Mouse (Mus musculus): ENCODE results near the gene Erg. TPM values are rescaled to one million over a fixed set of nuclear protein-coding genes. Genes with fewer than 3 reads are reported as not detected.
A peak's percentile ranks its signal among the peaks of the same experiment; 100 is the strongest.

The Erg gene
- polyA plus RNA-seq, 1 experiment from 2014 or later: 9.5 TPM

DNA sequence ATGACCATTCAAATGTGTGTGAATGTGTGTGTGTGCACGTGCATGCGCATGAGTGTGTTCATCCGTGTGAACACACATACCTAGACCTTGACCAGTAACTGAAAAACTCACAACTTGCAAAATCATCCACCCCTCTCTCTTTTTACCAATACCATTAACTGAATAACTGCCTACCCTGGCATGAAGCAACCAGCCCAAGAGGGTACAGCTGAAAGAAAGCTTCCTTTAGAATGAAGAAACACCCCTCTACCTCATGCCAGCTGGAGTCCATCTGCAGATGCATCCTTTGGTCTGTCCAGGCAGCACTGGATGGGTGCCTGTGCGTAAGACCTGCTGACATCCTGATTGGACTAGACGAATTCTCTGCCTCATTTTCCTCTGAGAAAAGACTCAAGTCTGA lies 198.1 kb downstream of the Erg start:
- Histone ChIP-seq H3K4me1 (ENCODE audit: insufficient read depth, low read length) (no peaks in the 10 kb centered on the region), H3K9me3 (ENCODE audit: low read length) (no peaks in the 10 kb centered on the region), H3K27me3 (ENCODE audit: insufficient read depth, low read length) (no peaks in the 10 kb centered on the region), H3K27ac (ENCODE audit: low read length) (no peak overlapping the region), H3K9ac (replicated peaks; ENCODE audit: low read length) (no peak overlapping the region), H3K4me3 (ENCODE audit: low read length) (no peak overlapping the region), H3K4me2 (replicated peaks; ENCODE audit: low read depth, low read length) (no peak overlapping the region), H3K36me3 (ENCODE audit: insufficient read depth, low read length) (no peaks in the 10 kb centered on the region)
- ATAC-seq (ENCODE audit: low FRiP score, low TSS enrichment): no peak
- WGBS: 85% methylated on average over 5 of the region's 5 CpGs

DNA sequence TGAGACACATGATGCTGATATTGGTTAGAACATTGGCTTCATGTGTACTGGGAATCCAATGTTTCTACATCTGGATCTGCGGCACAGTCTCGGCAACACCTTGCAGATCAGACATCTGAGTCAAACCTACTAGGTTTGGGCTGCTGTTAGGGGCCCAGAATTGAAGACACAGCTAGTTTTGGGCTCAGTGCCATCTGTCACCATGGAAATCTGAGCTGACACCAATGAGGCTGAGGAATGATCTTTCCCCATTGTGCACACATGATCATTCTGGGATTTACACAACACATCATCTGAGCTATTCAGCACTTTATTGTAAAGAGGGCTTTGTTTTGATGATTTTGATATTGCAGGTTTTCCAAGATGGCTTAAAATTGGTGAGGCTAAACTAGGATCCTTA lies 199.4 kb downstream of the Erg start:
- no peak overlapping the region for H3K27ac ChIP-seq (ENCODE audit: low read length)
- WGBS: 94% methylated on average over 2 of the region's 2 CpGs
- H3K9ac ChIP-seq (replicated peaks; ENCODE audit: low read length): no peak overlapping the region
- H3K4me3 ChIP-seq (ENCODE audit: low read length): no peak overlapping the region
- no peaks in the 10 kb centered on the region for H3K4me1 ChIP-seq (ENCODE audit: insufficient read depth, low read length)
- H3K36me3 ChIP-seq (ENCODE audit: insufficient read depth, low read length): no peaks in the 10 kb centered on the region
- no peaks in the 10 kb centered on the region for H3K27me3 ChIP-seq (ENCODE audit: insufficient read depth, low read length)
- no peak overlapping the region for H3K4me2 ChIP-seq (replicated peaks; ENCODE audit: low read depth, low read length)
- no peak for ATAC-seq (ENCODE audit: low FRiP score, low TSS enrichment)
- H3K9me3 ChIP-seq (ENCODE audit: low read length): no peaks in the 10 kb centered on the region

DNA sequence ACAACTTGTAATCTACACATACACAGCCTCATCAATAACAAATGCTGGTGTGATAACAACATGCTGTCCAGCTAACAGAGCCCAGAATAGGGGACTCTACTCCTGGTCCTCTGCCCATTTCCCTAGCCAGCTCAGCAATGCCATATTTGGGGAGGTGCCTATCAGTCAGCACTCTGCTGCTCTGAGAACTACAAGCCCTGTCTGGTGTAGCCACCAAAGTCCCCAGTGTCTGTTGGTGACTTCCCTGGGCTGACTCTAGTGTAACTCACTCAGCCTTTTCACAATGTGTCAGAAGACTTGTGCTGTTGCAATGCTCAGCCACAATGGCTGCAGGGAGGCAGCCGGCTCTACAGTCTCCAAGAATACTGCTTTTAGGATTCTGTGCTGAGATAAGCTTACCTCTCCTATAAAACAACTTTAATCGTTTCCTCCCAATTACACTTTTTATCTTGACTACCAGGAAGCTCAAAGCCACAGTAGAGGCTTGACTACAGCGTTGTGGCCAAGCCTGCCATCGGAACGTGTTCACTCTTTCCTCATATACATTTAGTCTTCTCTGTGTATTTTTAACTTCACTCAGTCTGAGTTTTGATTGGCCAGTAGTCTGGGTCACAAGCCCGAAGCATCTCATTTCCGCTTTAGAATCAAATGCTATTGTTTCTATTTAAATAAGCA lies 201.0 kb downstream of the Erg start:
- H3K27ac ChIP-seq (ENCODE audit: low read length): no peak overlapping the region
- H3K27me3 ChIP-seq (ENCODE audit: insufficient read depth, low read length): no peaks in the 10 kb centered on the region
- H3K9ac ChIP-seq (replicated peaks; ENCODE audit: low read length): no peak overlapping the region
- H3K4me1 ChIP-seq (ENCODE audit: insufficient read depth, low read length): no peaks in the 10 kb centered on the region
- no peak overlapping the region for H3K4me2 ChIP-seq (replicated peaks; ENCODE audit: low read depth, low read length)
- no peaks in the 10 kb centered on the region for H3K36me3 ChIP-seq (ENCODE audit: insufficient read depth, low read length)
- no peaks in the 10 kb centered on the region for H3K9me3 ChIP-seq (ENCODE audit: low read length)
- no peak for ATAC-seq (ENCODE audit: low FRiP score, low TSS enrichment)
- WGBS: 86% methylated on average over 7 of the region's 7 CpGs
- no peak overlapping the region for H3K4me3 ChIP-seq (ENCODE audit: low read length)

DNA sequence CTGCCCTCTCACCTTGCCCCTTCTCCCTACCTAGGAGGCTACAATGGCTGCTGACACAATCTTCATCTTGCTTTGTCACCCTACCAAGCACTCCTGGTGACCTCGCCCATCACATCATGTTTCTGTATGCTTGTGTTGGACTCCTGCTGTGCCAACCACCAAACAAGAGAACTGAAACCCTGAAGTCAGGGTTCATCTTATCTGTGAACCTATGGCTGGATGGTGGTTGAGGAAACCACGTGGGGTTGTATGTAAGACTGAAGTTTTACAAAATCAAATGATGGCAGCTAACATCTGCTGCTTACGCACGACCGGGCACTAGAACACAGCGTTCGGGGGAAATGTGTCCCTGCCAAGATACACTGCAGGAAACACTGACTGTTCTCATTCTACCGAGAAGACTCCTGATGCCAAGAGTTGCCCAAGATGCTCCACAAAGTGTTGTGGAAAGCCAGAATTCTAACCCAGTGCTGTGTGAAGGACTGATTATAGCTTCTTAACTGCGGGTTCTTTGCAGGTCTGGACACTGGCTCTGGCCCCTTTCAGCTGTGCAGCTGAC lies 201.7 kb downstream of the Erg start:
- Histone ChIP-seq H3K36me3 (ENCODE audit: insufficient read depth, low read length) (no peaks in the 10 kb centered on the region), H3K9me3 (ENCODE audit: low read length) (no peaks in the 10 kb centered on the region), H3K4me3 (ENCODE audit: low read length) (no peak overlapping the region), H3K4me1 (ENCODE audit: insufficient read depth, low read length) (no peaks in the 10 kb centered on the region), H3K27ac (ENCODE audit: low read length) (no peak overlapping the region), H3K27me3 (ENCODE audit: insufficient read depth, low read length) (no peaks in the 10 kb centered on the region), H3K9ac (replicated peaks; ENCODE audit: low read length) (no peak overlapping the region), H3K4me2 (replicated peaks; ENCODE audit: low read depth, low read length) (no peak overlapping the region)
- WGBS: 95% methylated on average over 9 of the region's 9 CpGs
- ATAC-seq (ENCODE audit: low FRiP score, low TSS enrichment): no peak

DNA sequence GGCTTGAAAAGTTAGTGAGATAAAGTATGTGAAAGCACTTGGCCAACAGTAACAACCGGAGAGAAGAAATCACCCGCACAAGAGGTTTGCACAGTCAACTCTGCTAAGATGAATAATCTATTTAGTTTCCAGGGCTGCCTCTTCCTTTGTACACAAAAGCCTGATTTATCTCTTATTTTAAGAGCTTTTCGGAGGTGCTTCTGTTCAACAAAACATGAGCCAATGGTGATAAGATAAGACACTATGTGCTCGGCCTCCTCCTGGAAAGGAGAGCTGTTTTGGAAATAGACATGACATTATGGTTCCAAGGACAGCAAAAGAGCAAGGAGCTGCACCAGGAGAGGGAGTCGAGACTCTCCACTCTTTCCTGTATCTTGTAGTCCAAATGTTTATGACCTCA lies 204.1 kb downstream of the Erg start:
- WGBS: 55% methylated on average over 5 of the region's 5 CpGs
- H3K9ac ChIP-seq (replicated peaks; ENCODE audit: low read length): no peak overlapping the region
- H3K4me3 ChIP-seq (ENCODE audit: low read length): no peak overlapping the region
- no peaks in the 10 kb centered on the region for H3K27me3 ChIP-seq (ENCODE audit: insufficient read depth, low read length)
- no peaks in the 10 kb centered on the region for H3K9me3 ChIP-seq (ENCODE audit: low read length)
- no peaks in the 10 kb centered on the region for H3K4me1 ChIP-seq (ENCODE audit: insufficient read depth, low read length)
- no peaks in the 10 kb centered on the region for H3K36me3 ChIP-seq (ENCODE audit: insufficient read depth, low read length)
- no peak overlapping the region for H3K4me2 ChIP-seq (replicated peaks; ENCODE audit: low read depth, low read length)
- H3K27ac ChIP-seq (ENCODE audit: low read length): no peak overlapping the region
- ATAC-seq (ENCODE audit: low FRiP score, low TSS enrichment): no peak

DNA sequence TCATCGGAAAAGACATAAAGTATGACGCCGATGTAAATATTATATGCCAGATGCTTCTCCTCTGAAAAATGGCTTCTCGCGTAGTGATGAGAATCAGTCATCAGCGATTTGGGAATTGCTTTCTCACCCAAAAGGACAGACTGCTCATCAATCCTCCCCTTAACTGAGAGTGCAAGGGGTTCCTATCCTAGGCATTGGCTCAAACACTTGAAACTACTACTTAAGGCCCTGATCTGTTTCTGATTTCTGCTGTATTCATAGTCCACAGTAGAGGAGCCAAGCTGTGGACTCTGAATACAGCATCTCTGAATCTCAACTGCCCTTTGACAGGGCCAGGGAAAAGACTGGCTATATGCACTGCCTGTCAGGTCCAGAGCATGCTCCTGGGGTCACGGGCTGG lies 209.6 kb downstream of the Erg start:
- H3K36me3 ChIP-seq (ENCODE audit: insufficient read depth, low read length): no peaks in the 10 kb centered on the region
- H3K9ac ChIP-seq (replicated peaks; ENCODE audit: low read length): no peak overlapping the region
- H3K27me3 ChIP-seq (ENCODE audit: insufficient read depth, low read length): no peaks in the 10 kb centered on the region
- H3K9me3 ChIP-seq (ENCODE audit: low read length): no peaks in the 10 kb centered on the region
- H3K27ac ChIP-seq (ENCODE audit: low read length): no peak overlapping the region
- 85% methylated on average over 7 of the region's 7 CpGs for WGBS
- peaks cover 3% of the 10 kb centered on the region; the same call in 1 of the 2 replicates for H3K4me1 ChIP-seq (ENCODE audit: insufficient read depth, low read length)
- no peak overlapping the region for H3K4me3 ChIP-seq (ENCODE audit: low read length)
- H3K4me2 ChIP-seq (replicated peaks; ENCODE audit: low read depth, low read length): no peak overlapping the region
- ATAC-seq (ENCODE audit: low FRiP score, low TSS enrichment): no peak

DNA sequence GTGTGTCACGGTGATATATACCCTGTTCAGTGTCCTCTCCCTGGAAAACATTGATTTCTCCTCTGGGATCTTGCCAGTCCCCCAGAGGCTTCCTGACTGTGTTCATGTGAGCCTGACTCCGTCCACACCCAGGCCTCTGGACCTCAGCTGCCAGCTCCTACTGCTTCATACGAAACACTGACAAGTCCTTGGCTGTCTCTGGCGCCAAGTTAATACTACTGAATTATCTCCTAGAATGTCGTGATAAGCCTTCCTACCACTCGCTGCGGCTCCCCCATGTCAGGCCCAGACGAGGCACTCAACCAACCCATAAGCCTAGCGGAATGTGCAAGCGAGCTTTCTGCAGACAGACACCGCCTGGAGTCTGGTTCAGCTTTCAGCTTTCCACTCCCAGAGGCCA lies 210.0 kb downstream of the Erg start:
- Histone ChIP-seq H3K36me3 (ENCODE audit: insufficient read depth, low read length) (no peaks in the 10 kb centered on the region), H3K4me1 (ENCODE audit: insufficient read depth, low read length) (peaks cover 3% of the 10 kb centered on the region; the same call in 1 of the 2 replicates), H3K9ac (replicated peaks; ENCODE audit: low read length) (no peak overlapping the region), H3K27ac (ENCODE audit: low read length) (no peak overlapping the region), H3K27me3 (ENCODE audit: insufficient read depth, low read length) (no peaks in the 10 kb centered on the region), H3K9me3 (ENCODE audit: low read length) (no peaks in the 10 kb centered on the region), H3K4me2 (replicated peaks; ENCODE audit: low read depth, low read length) (no peak overlapping the region), H3K4me3 (ENCODE audit: low read length) (no peak overlapping the region)
- 49% methylated on average over 11 of the region's 11 CpGs for WGBS
- ATAC-seq (ENCODE audit: low FRiP score, low TSS enrichment): peak; percentile 42; the same call in 1 of the 2 replicates

DNA sequence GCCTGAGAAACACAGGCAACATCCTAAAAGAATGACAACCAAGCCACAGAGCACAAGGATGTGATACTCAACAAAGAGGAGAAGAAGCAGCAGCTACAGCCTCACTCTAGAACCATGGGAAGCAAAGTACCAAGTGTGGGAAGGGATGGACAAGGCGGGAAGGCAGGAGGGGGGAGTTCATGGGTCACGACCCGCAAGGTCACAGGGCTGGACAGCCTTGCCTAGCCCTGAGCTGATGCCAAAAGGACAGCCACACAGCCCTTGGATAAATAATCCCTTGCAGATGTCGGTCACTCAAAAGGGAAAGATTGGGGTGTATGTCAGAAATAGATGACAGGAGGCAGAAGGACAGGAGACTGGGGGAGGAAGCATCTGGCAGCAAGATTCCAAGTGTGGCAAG lies 211.7 kb downstream of the Erg start:
- Histone ChIP-seq H3K27me3 (ENCODE audit: insufficient read depth, low read length) (no peaks in the 10 kb centered on the region), H3K4me1 (ENCODE audit: insufficient read depth, low read length) (peaks cover 3% of the 10 kb centered on the region; the same call in 1 of the 2 replicates), H3K9ac (replicated peaks; ENCODE audit: low read length) (no peak overlapping the region), H3K9me3 (ENCODE audit: low read length) (no peaks in the 10 kb centered on the region), H3K36me3 (ENCODE audit: insufficient read depth, low read length) (no peaks in the 10 kb centered on the region), H3K4me3 (ENCODE audit: low read length) (no peak overlapping the region), H3K4me2 (replicated peaks; ENCODE audit: low read depth, low read length) (no peak overlapping the region), H3K27ac (ENCODE audit: low read length) (no peak overlapping the region)
- WGBS: 66% methylated on average over 4 of the region's 4 CpGs
- ATAC-seq (ENCODE audit: low FRiP score, low TSS enrichment): no peak

DNA sequence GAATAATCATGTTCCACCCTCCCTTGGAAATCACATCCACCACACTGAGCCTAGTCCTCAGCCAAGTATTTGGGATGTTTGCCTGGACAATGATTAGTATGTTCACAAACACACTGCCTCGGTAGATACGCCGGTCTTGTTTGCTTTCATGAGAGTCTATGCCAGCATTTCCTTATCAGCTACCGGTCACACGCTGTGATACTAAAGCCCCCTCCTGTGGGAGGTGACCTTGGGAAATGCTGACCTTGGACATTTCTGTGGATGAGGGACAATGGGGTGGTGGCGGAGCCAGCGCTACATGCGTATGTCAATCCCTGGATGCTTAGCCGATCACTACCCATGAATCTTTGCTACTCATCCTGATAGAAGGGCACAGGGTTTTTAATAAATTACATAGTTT lies 213.4 kb downstream of the Erg start:
- H3K9me3 ChIP-seq (ENCODE audit: low read length): no peaks in the 10 kb centered on the region
- H3K27ac ChIP-seq (ENCODE audit: low read length): no peak overlapping the region
- H3K4me2 ChIP-seq (replicated peaks; ENCODE audit: low read depth, low read length): no peak overlapping the region
- no peaks in the 10 kb centered on the region for H3K36me3 ChIP-seq (ENCODE audit: insufficient read depth, low read length)
- WGBS: 82% methylated on average over 9 of the region's 9 CpGs
- H3K4me1 ChIP-seq (ENCODE audit: insufficient read depth, low read length): peaks cover 3% of the 10 kb centered on the region; the same call in 1 of the 2 replicates
- ATAC-seq (ENCODE audit: low FRiP score, low TSS enrichment): no peak
- H3K27me3 ChIP-seq (ENCODE audit: insufficient read depth, low read length): no peaks in the 10 kb centered on the region
- no peak overlapping the region for H3K9ac ChIP-seq (replicated peaks; ENCODE audit: low read length)
- H3K4me3 ChIP-seq (ENCODE audit: low read length): no peak overlapping the region

DNA sequence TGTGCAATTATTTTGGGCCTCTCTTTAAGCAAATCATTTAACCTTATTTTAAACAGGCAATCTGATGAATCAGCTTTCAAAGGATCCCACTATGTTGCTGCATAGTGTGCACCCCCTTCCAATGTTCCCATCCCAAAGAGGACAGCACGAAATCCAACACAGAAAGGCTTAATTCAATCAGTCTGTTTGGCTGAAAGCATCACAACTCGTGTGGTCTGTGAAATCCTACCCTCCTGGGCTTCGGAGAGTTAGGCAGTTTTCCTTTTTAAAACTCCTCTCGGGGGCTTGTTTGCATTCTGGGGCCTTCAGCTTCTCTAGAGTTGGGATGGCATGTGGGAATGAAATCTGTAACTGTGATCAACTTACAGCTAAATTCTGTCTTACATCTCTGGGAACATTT lies 214.7 kb downstream of the Erg start:
- Histone ChIP-seq H3K4me1 (ENCODE audit: insufficient read depth, low read length) (peaks cover 3% of the 10 kb centered on the region; the same call in 1 of the 2 replicates), H3K9ac (replicated peaks; ENCODE audit: low read length) (no peak overlapping the region), H3K27me3 (ENCODE audit: insufficient read depth, low read length) (no peaks in the 10 kb centered on the region), H3K27ac (ENCODE audit: low read length) (no peak overlapping the region), H3K4me3 (ENCODE audit: low read length) (no peak overlapping the region), H3K9me3 (ENCODE audit: low read length) (no peaks in the 10 kb centered on the region), H3K36me3 (ENCODE audit: insufficient read depth, low read length) (no peaks in the 10 kb centered on the region), H3K4me2 (replicated peaks; ENCODE audit: low read depth, low read length) (no peak overlapping the region)
- WGBS: 39% methylated on average over 4 of the region's 4 CpGs
- ATAC-seq (ENCODE audit: low FRiP score, low TSS enrichment): no peak
